Mouse (Mus musculus): Measurements from ENCODE around the gene Psmb7. TPM values are rescaled to one million over a fixed set of nuclear protein-coding genes. Genes with fewer than 3 reads are reported as not detected.

Gene Psmb7
- polyA plus RNA-seq (2014; fragmentation: Illumina TruSeq; extraction: RNeasy Lipid Tissue Mini Kit (QIAGEN cat#74804); ENCODE audit: low read depth, low replicate concordance): 154 TPM

DNA sequence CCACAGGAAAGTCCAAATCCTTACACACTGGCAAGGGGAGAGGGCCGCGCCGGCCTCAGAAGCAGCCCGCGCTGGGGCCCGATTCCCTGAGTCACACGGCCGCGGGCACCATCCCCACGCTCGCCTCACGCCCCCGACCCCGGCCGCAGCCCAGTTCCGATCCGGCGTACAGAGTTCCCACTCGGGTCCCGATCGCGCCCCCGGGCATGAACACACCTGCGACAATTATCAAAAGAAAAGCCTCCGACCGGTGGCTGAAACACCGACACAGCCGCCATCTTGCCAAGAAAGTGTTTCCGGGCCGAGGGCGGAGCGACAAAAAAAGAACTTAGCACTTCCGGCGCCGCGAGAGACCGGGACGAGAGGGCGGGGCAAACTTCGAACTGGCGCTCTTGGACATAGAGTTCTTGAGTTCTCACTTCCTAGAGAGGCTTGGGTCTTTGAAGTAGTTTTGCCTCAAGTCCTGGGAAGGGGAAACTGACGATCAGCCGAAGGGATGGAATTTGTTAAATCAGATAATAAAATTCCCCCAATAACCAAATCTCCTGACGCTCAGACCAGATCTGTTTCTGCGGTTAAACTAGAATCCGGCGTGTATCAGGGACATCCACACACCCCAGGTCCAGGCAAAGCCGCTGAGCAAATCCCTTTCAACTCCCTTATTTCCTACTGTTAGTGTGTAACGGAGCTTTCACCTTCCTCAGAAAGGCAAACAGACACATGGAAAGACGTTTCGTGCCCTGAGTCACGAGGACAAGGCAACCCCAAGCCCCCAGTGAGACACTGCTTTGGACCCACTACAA, at the start of gene Psmb7:
Psmb7 (minus strand) TSS at position 463 of the 803 bp plus-strand sequence.

Other genes starting within 250 kb of the Psmb7 start
- 8.0 TPM for gene Nek6, start 132.4 kb downstream of the Psmb7 start, polyA plus RNA-seq (2014; fragmentation: Illumina TruSeq; extraction: RNeasy Lipid Tissue Mini Kit (QIAGEN cat#74804); ENCODE audit: low read depth, low replicate concordance)
- gene Nr5a1, start 70.5 kb upstream of the Psmb7 start, polyA plus RNA-seq (2014; fragmentation: Illumina TruSeq; extraction: RNeasy Lipid Tissue Mini Kit (QIAGEN cat#74804); ENCODE audit: low read depth, low replicate concordance): not detected

Measured in kidney, adult 10 weeks (tissue).